Mouse (Mus musculus) embryonic stem cell, embryonic (primary cell): ENCODE results near the gene Loxl3.

ENCODE experiments used
- CTCF ChIA-PET, 4 experiments: fragments of 300-600 bp in 2 of 4; fragments of 350-600 bp in 2 of 4; sonication (Branson Sonifier 250); formaldehyde crosslinking; loops; one replicate each; lab custom pipeline; 2022; ENCODE audit warnings: inconsistent platforms in 2 of 4; lab: Charles Lee
- POLR2A ChIA-PET, 4 experiments: fragments of 300-600 bp in 2 of 4; fragments of 350-600 bp in 2 of 4; sonication (Branson Sonifier 250); formaldehyde crosslinking; loops; one replicate each; lab custom pipeline; 2022; ENCODE audit warnings: antibody characterized with exemption in 4 of 4, inconsistent platforms in 1 of 4; lab: Charles Lee

Gene Loxl3

DNA sequence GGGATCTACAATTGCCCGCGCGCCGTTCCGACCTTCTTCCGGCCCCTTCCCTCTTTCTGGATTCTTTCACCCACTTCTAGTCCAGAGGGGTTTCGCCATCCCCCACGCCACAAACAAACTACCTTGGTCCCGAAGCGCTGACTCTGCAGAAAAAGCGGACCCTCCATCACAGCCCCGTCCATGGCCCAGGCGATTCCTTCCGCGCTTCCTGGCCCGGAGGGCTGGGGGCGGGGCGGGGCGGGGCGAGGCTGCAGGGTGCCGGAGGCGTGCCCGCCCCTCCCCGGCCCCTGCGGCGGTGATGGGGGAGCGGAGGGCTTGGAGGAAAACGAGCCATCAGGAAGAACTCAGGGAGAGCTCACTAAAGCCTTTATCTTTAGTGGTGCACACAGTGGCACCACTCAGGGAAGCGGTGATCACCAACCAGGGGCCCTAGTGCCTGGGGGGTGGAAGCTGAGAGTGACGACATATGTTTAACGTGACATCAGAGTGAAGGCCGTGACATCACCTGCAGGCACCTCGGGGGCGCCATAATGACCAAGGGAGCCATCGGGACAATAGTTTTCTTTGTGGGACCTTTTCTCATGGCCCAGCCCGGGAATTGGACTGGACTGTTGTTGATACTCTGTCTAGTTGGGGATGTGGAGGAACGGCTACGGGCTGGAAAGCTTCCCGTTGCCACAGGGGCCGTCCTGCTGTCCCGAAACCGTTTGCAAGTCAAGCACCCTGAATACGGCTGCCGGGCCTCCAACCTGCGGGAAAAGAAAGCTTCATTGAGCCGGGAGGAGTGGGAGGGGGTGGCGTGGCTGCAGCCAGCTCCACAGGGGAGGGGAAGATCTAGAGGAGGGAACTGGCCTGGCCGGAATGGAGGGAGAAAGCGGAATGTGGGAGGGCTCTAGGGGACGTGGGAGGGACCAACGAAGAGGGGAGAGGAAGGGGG lies at the start of gene Loxl3, which contains the start of gene Dok1:
TSS of gene Loxl3 (plus strand) at position 925 of the 937 bp plus-strand sequence.
TSS of gene Dok1 (minus strand) at position 223 of the 937 bp plus-strand sequence.
- POLR2A ChIA-PET: interaction anchor here (0.5 to 3.3 kb wide), 29 partner anchors 13 to 292 kb away, joined by 3 to 13 read pairs (median 4); partner anchors contain the start of genes Dqx1 (in 3 of the 4), 1700003E16Rik (in 1 of the 4), Aup1 (in 1 of the 4) and Htra2 (in 1 of the 4)
- CTCF ChIA-PET: interaction anchor here in 2 of 4 experiments (0.6 to 1.4 kb wide), 11 partner anchors 17 to 331 kb away, joined by 3 to 5 read pairs (median 3); partner anchors contain the start of genes Ccdc142 (in 1 of the 2) and Gm42688 (in 1 of the 2)

DNA sequence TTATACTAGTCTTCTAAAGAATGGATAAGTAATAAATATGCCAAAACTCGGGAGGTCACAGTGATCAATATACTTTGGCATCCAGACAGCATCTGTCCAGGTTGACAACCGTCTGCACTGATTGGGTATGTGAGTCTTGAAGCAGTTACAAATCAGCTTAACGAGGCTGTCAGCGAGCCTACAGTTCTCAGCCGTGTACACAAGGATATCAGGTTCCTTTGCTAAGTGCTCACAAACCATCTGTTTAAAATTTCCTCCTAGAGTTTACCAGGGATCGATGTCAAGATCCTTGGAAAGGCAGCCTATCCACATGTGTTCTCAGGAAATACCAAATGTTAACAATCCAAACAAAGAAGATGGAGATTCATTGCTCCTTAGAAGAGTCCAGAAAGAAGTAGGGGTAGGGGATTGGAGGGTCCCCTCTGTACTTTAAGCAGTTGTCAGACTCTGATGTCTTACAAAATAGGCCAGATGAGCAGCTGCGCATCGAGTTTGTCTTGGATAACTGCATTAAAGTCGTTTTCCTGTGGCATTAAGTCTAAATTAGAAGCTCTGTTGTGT lies 46.5 kb upstream of the Loxl3 start:
- POLR2A ChIA-PET: interaction anchor here in 2 of 4 experiments (0.6 to 0.7 kb wide), 2 partner anchors 111 to 233 kb away, joined by 3 read pairs; no protein-coding TSS in a partner anchor
- CTCF ChIA-PET: interaction anchor here in 2 of 4 experiments (0.6 to 0.8 kb wide), 2 partner anchors 9 to 1001 kb away, joined by 3 to 4 read pairs; no protein-coding TSS in a partner anchor

DNA sequence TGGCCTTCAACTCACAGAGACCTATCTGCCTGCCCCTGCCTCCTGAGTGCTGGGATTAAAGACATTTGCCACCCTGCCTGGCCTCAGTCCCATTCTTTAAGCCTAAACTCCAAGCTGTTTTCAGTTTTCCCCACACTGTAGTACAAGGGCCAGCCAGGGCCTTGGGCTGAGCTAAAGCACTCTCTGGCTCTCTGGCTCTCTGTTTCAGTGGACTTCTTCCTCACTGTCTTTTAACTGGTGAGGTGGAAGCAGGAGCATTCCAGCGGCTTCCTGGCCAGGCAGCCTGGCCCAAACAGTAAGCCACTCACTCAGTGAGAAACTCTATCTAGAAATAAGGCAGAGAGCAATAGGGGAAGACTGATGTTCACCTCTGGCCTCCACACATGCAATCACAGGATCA lies 40.3 kb upstream of the Loxl3 start:
- ChIA-PET POLR2A (interaction anchor here in 1 of 4 experiments (1.0 kb wide), 1 partner anchor 14 kb away, joined by 3 read pairs; no protein-coding TSS in a partner anchor), CTCF (no interaction called here)

DNA sequence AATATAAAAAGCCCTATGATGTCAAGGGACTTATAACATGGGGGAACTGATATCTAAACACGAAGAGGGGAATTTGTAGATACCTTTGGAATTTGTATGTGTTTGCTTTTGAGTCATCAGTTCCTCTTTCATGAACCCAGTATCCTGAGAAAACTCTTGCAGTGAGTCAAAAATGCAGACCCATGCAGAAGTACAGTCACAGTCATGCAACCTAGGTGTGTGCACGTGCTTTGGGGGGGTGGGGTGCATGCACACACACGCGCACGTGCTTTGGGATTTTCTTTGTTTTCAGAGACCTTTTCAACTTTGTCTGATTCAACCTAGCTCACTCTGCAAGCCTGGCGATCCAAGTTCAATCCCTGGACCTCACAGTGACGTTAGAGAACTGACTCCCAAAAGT lies 39.6 kb upstream of the Loxl3 start:
- CTCF ChIA-PET: no interaction called here
- POLR2A ChIA-PET: interaction anchor here in 1 of 4 experiments (1.0 kb wide), 1 partner anchor 15 kb away, joined by 3 read pairs; no protein-coding TSS in a partner anchor

DNA sequence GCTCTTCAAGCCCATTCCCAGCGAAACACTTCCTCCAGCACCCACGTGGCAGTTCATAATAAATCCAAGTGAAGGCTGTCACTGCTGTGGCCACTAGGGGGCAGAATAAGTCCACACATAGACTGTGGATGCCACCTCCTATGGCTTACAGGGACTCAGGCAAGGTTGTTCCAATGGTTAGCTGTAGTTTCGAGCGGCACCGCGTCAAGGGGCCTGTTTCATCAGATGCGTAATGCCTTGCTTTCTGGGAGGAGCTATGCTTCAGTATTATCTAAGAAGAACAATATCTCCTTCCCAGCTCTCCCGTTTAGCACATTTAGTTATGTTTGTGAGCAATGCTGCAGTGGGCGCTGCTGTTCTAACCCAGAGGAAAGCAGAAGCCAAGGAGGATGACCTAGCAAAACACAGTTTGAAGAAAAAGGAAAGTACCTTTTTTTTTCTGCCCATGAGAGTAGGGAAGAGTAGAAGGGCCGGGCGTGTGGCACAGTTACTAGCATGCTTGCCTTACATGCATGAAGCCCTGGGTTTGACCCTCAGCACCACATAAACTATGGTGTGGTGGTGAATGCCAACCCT lies 37.1 kb upstream of the Loxl3 start:
- ChIA-PET CTCF (interaction anchor here (0.5 to 2.4 kb wide), 126 partner anchors 8 to 1174 kb away, joined by 3 to 43 read pairs (median 4); partner anchors contain the start of genes Ccdc142 (in 4 of the 4), Gm42688 (in 4 of the 4), Aup1 (in 3 of the 4) and Dctn1 (in 3 of the 4)), POLR2A (interaction anchor here (0.5 to 2.2 kb wide), 26 partner anchors 8 to 329 kb away, joined by 3 to 13 read pairs (median 4); partner anchors contain the start of genes Pcgf1 (in 2 of the 4), Wbp1 (in 2 of the 4), Aup1 (in 1 of the 4) and Ccdc142 (in 1 of the 4))

DNA sequence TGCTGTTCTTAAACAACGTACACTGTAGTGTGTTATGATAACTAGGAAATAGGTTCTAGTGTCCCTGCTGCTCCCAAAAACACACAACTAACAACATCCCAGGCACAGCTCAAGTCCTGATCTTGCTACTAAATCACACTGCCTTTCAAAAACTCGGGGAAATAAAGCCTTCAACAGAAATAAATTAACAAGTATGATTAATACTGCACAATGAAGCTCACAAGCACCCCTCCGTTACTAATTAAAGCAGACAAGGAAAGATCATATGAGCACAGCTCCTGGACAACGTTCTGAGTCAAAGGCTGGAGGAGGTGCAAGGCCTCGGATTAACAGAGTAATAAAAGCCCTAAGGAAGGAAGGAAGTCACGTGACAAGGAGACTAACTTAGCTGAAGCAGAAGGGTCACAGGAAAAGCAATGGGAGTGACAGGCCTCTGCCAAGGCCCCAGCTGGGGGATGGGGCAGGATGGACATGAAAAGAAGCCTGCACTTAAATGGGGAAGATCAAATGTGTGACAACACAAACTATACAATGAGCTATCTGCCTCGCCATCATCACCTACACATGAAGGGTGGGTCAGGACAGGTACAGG lies 36.4 kb upstream of the Loxl3 start:
- CTCF ChIA-PET: interaction anchor here (0.7 to 2.4 kb wide), 29 partner anchors 25 to 282 kb away, joined by 3 to 43 read pairs (median 7); partner anchors contain the start of genes Ccdc142 (in 4 of the 4), Gm42688 (in 4 of the 4), Aup1 (in 2 of the 4) and Dctn1 (in 2 of the 4)
- POLR2A ChIA-PET: interaction anchor here in 2 of 4 experiments (0.5 to 2.2 kb wide), 8 partner anchors 20 to 280 kb away, joined by 3 to 13 read pairs (median 4); partner anchors contain the start of genes Aup1 (in 1 of the 2), Ccdc142 (in 1 of the 2), Gm42688 (in 1 of the 2) and Wbp1 (in 1 of the 2)

DNA sequence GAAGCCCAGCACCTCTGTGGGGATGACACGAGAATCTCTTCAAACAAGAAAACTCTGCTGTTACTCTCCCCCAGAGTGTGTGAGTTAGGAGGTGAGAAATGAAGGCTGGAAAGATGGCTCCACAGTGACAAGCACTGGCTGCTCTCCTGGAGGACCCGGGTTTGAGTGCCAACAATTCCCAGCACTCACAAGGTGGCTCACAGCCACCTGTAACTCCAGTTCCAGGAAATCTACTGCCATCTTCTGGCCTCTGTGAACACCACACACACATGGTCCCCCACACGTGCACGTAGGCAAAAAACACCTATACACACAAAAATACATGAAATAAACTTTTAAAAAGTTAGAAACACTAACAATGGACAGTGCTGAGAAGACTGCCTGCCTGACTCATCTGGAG lies 35.6 kb upstream of the Loxl3 start:
- POLR2A ChIA-PET: interaction anchor here in 2 of 4 experiments (1.0 to 2.2 kb wide), 2 partner anchors 103 to 269 kb away, joined by 3 to 13 read pairs; partner anchors contain the start of genes Ccdc142 (in 1 of the 2) and Gm42688 (in 1 of the 2)
- CTCF ChIA-PET: interaction anchor here in 2 of 4 experiments (0.8 to 2.4 kb wide), 8 partner anchors 16 to 167 kb away, joined by 3 to 43 read pairs (median 4); partner anchors contain the start of genes Ccdc142 (in 2 of the 2), Gm42688 (in 2 of the 2), Dctn1 (in 1 of the 2) and Pcgf1 (in 1 of the 2)

DNA sequence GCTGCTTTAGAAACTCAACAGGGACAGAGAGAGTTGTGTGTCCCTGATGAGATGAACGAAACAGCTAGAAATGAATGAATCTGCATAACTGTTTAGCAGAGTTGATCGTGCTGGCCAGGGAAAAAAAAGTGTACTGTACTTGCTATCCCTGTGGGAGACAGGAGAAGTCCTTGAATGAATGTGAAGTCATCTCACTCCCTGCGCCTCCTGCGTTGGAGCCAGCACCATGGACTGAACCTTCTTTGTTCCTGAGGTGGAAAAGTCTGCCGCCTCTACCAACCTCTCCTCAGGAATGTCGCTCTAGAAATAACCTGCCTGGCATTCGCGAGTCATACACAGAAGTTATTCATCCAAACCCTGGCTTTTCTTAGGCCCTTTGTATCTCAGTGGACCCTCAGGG lies 34.0 kb upstream of the Loxl3 start:
- ChIA-PET CTCF (interaction anchor here in 2 of 4 experiments (1.0 to 1.5 kb wide), 2 partner anchors 101 to 265 kb away, joined by 4 to 5 read pairs; partner anchors contain the start of genes Ccdc142 (in 1 of the 2) and Gm42688 (in 1 of the 2)), POLR2A (interaction anchor here in 2 of 4 experiments (1.0 to 1.1 kb wide), 4 partner anchors 24 to 122 kb away, joined by 3 to 4 read pairs (median 3); partner anchors contain the start of genes Ccdc142 (in 1 of the 2) and Gm42688 (in 1 of the 2))

DNA sequence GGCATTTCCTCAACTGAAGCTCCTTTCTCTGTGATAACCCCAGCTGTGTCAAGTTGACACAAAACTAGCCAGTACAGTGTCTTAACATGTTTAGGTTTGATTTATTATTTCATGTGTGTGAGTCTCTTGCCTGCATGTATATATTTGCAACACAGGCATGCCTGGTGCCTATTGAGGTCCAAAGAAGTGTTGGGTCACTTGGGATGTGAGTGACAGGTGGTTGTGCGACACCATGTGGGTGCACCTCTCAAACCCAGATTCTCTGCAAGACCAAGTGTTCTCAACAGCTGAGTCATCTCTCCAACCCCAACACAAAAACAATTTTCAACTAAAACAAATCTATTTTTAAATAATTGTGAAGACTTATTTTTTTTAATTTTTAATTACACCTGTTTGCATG lies 30.9 kb upstream of the Loxl3 start:
- ChIA-PET POLR2A (interaction anchor here in 1 of 4 experiments (1.1 kb wide), 1 partner anchor 12 kb away, joined by 3 read pairs; no protein-coding TSS in a partner anchor), CTCF (no interaction called here)

DNA sequence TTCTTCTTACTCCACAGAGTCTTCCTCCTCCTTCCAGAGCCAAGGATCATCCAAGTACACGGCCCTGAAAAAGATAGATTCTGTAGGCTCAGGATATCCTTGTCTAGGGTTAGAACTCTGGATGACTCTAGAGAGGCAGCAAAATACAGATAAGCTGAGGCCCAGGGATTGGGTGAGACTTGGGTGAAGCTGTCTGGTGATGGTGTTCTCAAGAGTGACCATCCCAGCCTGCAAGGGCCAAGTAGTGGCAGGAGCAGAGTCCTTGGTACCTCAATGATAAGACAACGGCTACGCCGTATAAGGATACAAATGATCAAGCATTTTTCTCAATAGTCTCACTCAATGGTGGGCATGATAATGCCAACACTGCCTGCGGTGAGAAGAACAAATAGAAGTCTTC lies 30.1 kb upstream of the Loxl3 start:
- POLR2A ChIA-PET: interaction anchor here in 2 of 4 experiments (1.1 to 1.3 kb wide), 4 partner anchors 11 to 230 kb away, joined by 3 to 4 read pairs (median 3); partner anchors contain the start of gene Wbp1 (in 1 of the 2)

DNA sequence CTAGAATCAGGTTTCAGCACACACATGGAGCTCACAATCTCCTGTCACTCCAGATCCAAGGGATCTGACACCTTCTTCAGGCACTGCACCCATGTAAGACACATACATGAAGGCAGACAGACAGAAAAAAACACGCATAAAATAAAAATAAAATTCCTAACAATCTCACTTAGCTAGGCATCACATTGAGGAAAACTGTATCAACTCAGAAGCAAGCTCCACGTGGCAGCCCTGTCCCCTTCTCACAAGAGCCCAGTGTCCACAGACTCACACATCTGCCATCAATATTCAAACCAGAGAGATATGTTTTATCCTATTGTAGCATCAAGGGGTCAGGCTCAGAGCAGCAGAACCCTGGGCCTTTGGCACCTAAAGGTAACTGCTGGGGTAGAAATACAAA lies 29.7 kb upstream of the Loxl3 start:
- POLR2A ChIA-PET: interaction anchor here in 2 of 4 experiments (1.1 to 1.6 kb wide), 8 partner anchors 8 to 231 kb away, joined by 3 to 7 read pairs (median 4); partner anchors contain the start of genes Aup1 (in 1 of the 2), Htra2 (in 1 of the 2), Pcgf1 (in 1 of the 2) and Wbp1 (in 1 of the 2)

More for the DNA sequence above, 30.1 kb upstream of the Loxl3 start:
- CTCF ChIA-PET: no interaction called here

DNA sequence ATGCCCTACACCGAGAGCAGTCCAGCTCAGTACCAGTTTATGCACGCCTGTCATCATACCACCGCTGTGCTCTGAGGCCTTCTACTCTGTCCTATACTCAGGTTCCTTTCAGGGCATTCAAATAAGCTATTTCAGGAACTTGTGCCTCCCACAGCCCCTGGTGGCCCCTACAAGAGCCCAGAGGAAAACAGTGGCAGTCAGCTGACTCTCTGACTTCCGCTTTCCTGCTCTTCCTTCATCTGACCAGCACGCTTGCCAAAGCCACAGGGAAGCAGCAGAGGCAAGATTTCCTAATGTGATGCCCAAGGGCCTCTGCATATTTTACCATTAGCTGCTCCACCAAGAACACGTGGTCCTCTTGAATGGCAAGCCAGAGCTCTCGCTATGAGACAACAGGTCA lies 29.1 kb upstream of the Loxl3 start:
- CTCF ChIA-PET: interaction anchor here (0.5 to 1.8 kb wide), 8 partner anchors 8 to 268 kb away, joined by 3 to 8 read pairs (median 3); no protein-coding TSS in a partner anchor

More for the DNA sequence above, 29.7 kb upstream of the Loxl3 start:
- CTCF ChIA-PET: interaction anchor here in 3 of 4 experiments (0.5 to 1.8 kb wide), 3 partner anchors 8 to 267 kb away, joined by 3 to 8 read pairs (median 6); no protein-coding TSS in a partner anchor

DNA sequence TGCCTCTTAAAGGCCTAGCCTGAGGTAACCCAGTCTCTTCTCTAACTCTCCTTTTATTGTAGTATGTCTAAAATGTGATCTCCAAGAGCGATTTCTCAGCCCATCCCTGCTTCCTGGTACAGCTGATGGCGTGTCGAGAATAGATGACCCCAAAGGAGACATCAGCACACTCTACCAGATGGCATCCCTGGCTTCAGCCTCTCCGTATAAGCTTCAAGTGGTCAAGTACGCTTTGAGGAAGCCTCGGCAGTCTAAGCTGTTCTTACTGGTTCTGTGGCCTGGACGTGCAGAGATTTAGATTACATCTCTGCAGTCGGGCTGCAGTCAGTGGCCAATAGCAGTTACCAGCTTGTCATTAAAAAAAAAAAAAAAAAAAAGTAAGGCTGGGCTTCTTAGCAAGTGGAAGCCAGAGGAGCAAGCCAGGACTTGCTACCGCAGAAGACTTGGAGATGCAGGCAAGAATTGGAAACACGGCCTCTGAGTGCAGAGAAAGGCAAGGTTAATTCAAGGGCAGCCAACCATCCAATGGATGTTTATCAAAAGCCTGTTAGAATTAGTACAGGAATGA lies 28.4 kb upstream of the Loxl3 start:
- ChIA-PET CTCF (interaction anchor here (0.6 to 1.8 kb wide), 11 partner anchors 9 to 260 kb away, joined by 3 to 10 read pairs (median 3); no protein-coding TSS in a partner anchor), POLR2A (interaction anchor here in 2 of 4 experiments (0.5 to 1.6 kb wide), 11 partner anchors 9 to 170 kb away, joined by 3 to 7 read pairs (median 4); partner anchors contain the start of genes Htra2 (in 2 of the 2), Aup1 (in 1 of the 2), Dok1 (in 1 of the 2) and Loxl3 (in 1 of the 2))

More for the DNA sequence above, 29.1 kb upstream of the Loxl3 start:
- POLR2A ChIA-PET: interaction anchor here in 2 of 4 experiments (0.7 to 1.6 kb wide), 8 partner anchors 9 to 231 kb away, joined by 3 to 7 read pairs (median 4); partner anchors contain the start of genes Htra2 (in 2 of the 2), Aup1 (in 1 of the 2), Pcgf1 (in 1 of the 2) and Wbp1 (in 1 of the 2)

DNA sequence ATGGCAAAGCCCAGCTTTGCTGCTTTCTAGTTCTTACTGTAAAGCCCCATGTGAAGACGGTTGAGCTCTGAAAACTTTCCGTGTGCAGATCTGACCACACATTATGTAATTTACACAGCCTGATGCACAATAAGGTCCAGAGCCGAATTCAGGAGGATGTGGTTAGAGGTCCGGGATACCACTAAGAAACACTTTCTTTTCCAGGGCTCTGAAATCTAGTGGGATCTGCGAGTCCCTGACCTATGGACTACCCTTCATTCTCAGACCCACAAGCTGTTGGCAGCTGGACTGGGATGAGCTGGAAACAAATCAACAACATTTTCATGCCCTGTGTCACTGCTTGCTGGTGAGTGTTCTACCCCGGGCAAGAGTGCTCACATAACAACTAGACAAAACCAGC lies 27.9 kb upstream of the Loxl3 start:
- ChIA-PET CTCF (interaction anchor here (0.6 to 1.8 kb wide), 4 partner anchors 9 to 31 kb away, joined by 3 to 10 read pairs (median 6); no protein-coding TSS in a partner anchor), POLR2A (interaction anchor here in 1 of 4 experiments (0.5 to 1.6 kb wide), 5 partner anchors 17 to 169 kb away, joined by 3 to 4 read pairs (median 3); partner anchors contain the start of genes Dok1 and Loxl3)

DNA sequence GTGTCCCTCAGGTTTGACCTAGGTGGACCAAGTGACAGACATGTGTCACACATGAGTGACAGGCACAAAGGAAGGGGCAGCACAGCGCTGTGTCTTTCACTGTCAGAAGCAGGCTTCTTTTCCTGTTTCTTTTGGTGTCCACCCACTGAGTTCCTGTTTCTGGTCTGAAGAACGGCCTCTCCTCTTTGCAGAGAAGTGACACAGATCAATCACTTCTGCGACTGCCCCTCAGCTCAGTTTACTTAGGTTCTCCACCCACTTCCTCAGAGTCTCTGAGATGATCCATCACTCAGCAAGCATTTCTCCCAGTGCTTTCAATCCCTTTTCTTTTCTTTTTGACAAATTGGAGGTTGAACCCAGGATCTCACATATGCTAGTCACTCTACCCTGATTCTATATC lies 25.3 kb upstream of the Loxl3 start:
- CTCF ChIA-PET: no interaction called here
- POLR2A ChIA-PET: interaction anchor here in 1 of 4 experiments (1.0 kb wide), 1 partner anchor 22 kb away, joined by 3 read pairs; no protein-coding TSS in a partner anchor
